Mouse (Mus musculus) kidney, embryonic 16.5 days (tissue): ENCODE results near the gene Fmn2. TPM values are rescaled to one million over a fixed set of nuclear protein-coding genes. Genes with fewer than 3 reads are reported as not detected.

Experiments
- ATAC-seq: fragments of 200-750 bp; cut with Nextera tagmentation; 2 replicates; pipeline ENCODE4 v1.8.0; 2017; ENCODE audit warnings: moderate TSS enrichment; ENCODE audit not compliant: low FRiP score, low TSS enrichment
- H3K27ac ChIP-seq: fragments of 300-500 bp; sonication (generic); 2 replicates; pipeline ENCODE4 v1.5.1; 2014; ENCODE audit warnings: low read length
- H3K27me3 ChIP-seq: fragments of 300-500 bp; sonication (generic); 2 replicates; pipeline ENCODE4 v1.6.1; 2014; ENCODE audit warnings: low read length, control low read depth, mixed read lengths; ENCODE audit not compliant: insufficient read depth
- H3K36me3 ChIP-seq: fragments of 300-500 bp; sonication (generic); 2 replicates; pipeline ENCODE4 v1.6.1; 2014; ENCODE audit warnings: low read length, control low read depth, mixed read lengths; ENCODE audit not compliant: insufficient read depth
- H3K4me1 ChIP-seq: fragments of 300-500 bp; sonication (generic); 2 replicates; pipeline ENCODE4 v1.6.1; 2014; ENCODE audit warnings: low read length, control low read depth, mixed read lengths; ENCODE audit not compliant: insufficient read depth
- H3K4me2 ChIP-seq: fragments of 300-500 bp; sonication (generic); replicated peaks from 2 replicates; pipeline ENCODE4 v1.6.1; 2014; ENCODE audit warnings: low read depth, low read length
- H3K4me3 ChIP-seq: fragments of 300-500 bp; sonication (generic); 2 replicates; pipeline ENCODE4 v1.5.1; 2014; ENCODE audit warnings: mild to moderate bottlenecking, low read length
- H3K9ac ChIP-seq: fragments of 300-500 bp; sonication (generic); replicated peaks from 2 replicates; pipeline ENCODE4 v1.6.1; 2014; ENCODE audit warnings: low read length
- H3K9me3 ChIP-seq: fragments of 300-500 bp; sonication (generic); 2 replicates; pipeline ENCODE4 v1.6.1; 2016; ENCODE audit warnings: low read length, control low read depth
- WGBS: fragments of 180-500 bp; shearing (Covaris S2); extraction: QIAGEN DNeasy Blood & Tissue Kit; methylation state at CpG from one replicate; pipeline ENCODE4 v1.1.7; 2014; 5-methylcytosine and 5-hydroxymethylcytosine counted together
- polyA plus RNA-seq: library from polyadenylated mRNA; unstranded; fragments of >200 nt; fragmentation: Nextera tagmentation; extraction: Ambion mirVana; gene quantifications from 2 replicates; pipeline ENCODE4 v1.2.1, GENCODE M21; 2015

Gene Fmn2
- polyA plus RNA-seq, 1 experiment from 2014 or later: 0.47 TPM

- H3K4me1 ChIP-seq: no peaks in the 10 kb centered on the region
- no peak for ATAC-seq
- no peak overlapping the region for H3K4me3 ChIP-seq
- H3K9me3 ChIP-seq: no peaks in the 10 kb centered on the region
- H3K36me3 ChIP-seq: no peaks in the 10 kb centered on the region
- H3K27me3 ChIP-seq: no peaks in the 10 kb centered on the region
- WGBS: 33% methylated on average over 2 of the region's 2 CpGs
- no peak overlapping the region for H3K27ac ChIP-seq
- no peak overlapping the region for H3K4me2 ChIP-seq
- H3K9ac ChIP-seq: no peak overlapping the region
These were observed 51.8 kb downstream of the Fmn2 start for GRCm38 (mm10) chr1:174553272-174554007.

GRCm38 (mm10) chr1:174555412-174555811 is 53.8 kb downstream of the Fmn2 start:
- ATAC-seq: no peak
- no peak overlapping the region for H3K9ac ChIP-seq
- H3K27ac ChIP-seq: no peak overlapping the region
- H3K27me3 ChIP-seq: no peaks in the 10 kb centered on the region
- no peak overlapping the region for H3K4me2 ChIP-seq
- H3K4me3 ChIP-seq: no peak overlapping the region
- no peaks in the 10 kb centered on the region for H3K36me3 ChIP-seq
- WGBS: 80% methylated on average over 3 of the region's 3 CpGs
- H3K9me3 ChIP-seq: no peaks in the 10 kb centered on the region
- no peaks in the 10 kb centered on the region for H3K4me1 ChIP-seq

GRCm38 (mm10) chr1:174557211-174557610 is 55.6 kb downstream of the Fmn2 start:
- no peak overlapping the region for H3K9ac ChIP-seq
- no peak overlapping the region for H3K4me2 ChIP-seq
- no peaks in the 10 kb centered on the region for H3K36me3 ChIP-seq
- H3K4me1 ChIP-seq: no peaks in the 10 kb centered on the region
- ATAC-seq: no peak
- no peaks in the 10 kb centered on the region for H3K9me3 ChIP-seq
- H3K27me3 ChIP-seq: no peaks in the 10 kb centered on the region
- WGBS: 33% methylated on average over 4 of the region's 4 CpGs
- no peak overlapping the region for H3K4me3 ChIP-seq
- H3K27ac ChIP-seq: no peak overlapping the region

GRCm38 (mm10) chr1:174557841-174558240 is 56.2 kb downstream of the Fmn2 start:
- H3K4me2 ChIP-seq: no peak overlapping the region
- ATAC-seq: no peak
- no peak overlapping the region for H3K9ac ChIP-seq
- 61% methylated on average over 3 of the region's 3 CpGs for WGBS
- no peaks in the 10 kb centered on the region for H3K4me1 ChIP-seq
- no peaks in the 10 kb centered on the region for H3K9me3 ChIP-seq
- H3K27me3 ChIP-seq: no peaks in the 10 kb centered on the region
- no peak overlapping the region for H3K27ac ChIP-seq
- no peaks in the 10 kb centered on the region for H3K36me3 ChIP-seq
- no peak overlapping the region for H3K4me3 ChIP-seq

GRCm38 (mm10) chr1:174558488-174558887 is 56.9 kb downstream of the Fmn2 start:
- Histone ChIP-seq H3K9ac (no peak overlapping the region), H3K27ac (no peak overlapping the region), H3K27me3 (no peaks in the 10 kb centered on the region), H3K4me2 (no peak overlapping the region), H3K36me3 (no peaks in the 10 kb centered on the region), H3K9me3 (no peaks in the 10 kb centered on the region), H3K4me3 (no peak overlapping the region), H3K4me1 (no peaks in the 10 kb centered on the region)
- no peak for ATAC-seq
- 80% methylated on average over 2 of the region's 2 CpGs for WGBS

GRCm38 (mm10) chr1:174564561-174564960 is 62.9 kb downstream of the Fmn2 start:
- Histone ChIP-seq H3K36me3 (no peaks in the 10 kb centered on the region), H3K9ac (no peak overlapping the region), H3K27me3 (no peaks in the 10 kb centered on the region), H3K4me3 (no peak overlapping the region), H3K4me2 (no peak overlapping the region), H3K4me1 (no peaks in the 10 kb centered on the region), H3K9me3 (no peaks in the 10 kb centered on the region), H3K27ac (no peak overlapping the region)
- 85% methylated on average over 6 of the region's 6 CpGs for WGBS
- ATAC-seq: no peak

GRCm38 (mm10) chr1:174568609-174569008 is 67.0 kb downstream of the Fmn2 start:
- H3K4me1 ChIP-seq: no peaks in the 10 kb centered on the region
- H3K4me2 ChIP-seq: no peak overlapping the region
- no peak overlapping the region for H3K9ac ChIP-seq
- H3K4me3 ChIP-seq: no peak overlapping the region
- H3K9me3 ChIP-seq: no peaks in the 10 kb centered on the region
- no peak for ATAC-seq
- 92% methylated on average over 3 of the region's 3 CpGs for WGBS
- H3K36me3 ChIP-seq: no peaks in the 10 kb centered on the region
- no peak overlapping the region for H3K27ac ChIP-seq
- no peaks in the 10 kb centered on the region for H3K27me3 ChIP-seq

GRCm38 (mm10) chr1:174592420-174592980 is 90.9 kb downstream of the Fmn2 start:
- WGBS: 64% methylated on average over 5 of the region's 5 CpGs
- no peaks in the 10 kb centered on the region for H3K4me1 ChIP-seq
- no peak for ATAC-seq
- H3K9me3 ChIP-seq: no peaks in the 10 kb centered on the region
- H3K36me3 ChIP-seq: no peaks in the 10 kb centered on the region
- H3K27ac ChIP-seq: no peak overlapping the region
- H3K4me3 ChIP-seq: no peak overlapping the region
- H3K9ac ChIP-seq: no peak overlapping the region
- no peak overlapping the region for H3K4me2 ChIP-seq
- H3K27me3 ChIP-seq: no peaks in the 10 kb centered on the region

GRCm38 (mm10) chr1:174594989-174595388 is 93.4 kb downstream of the Fmn2 start:
- Histone ChIP-seq H3K36me3 (no peaks in the 10 kb centered on the region), H3K27ac (no peak overlapping the region), H3K4me3 (no peak overlapping the region), H3K9me3 (no peaks in the 10 kb centered on the region), H3K4me1 (no peaks in the 10 kb centered on the region), H3K9ac (no peak overlapping the region), H3K4me2 (no peak overlapping the region), H3K27me3 (no peaks in the 10 kb centered on the region)
- ATAC-seq: no peak
- WGBS: 6% methylated on average over 4 of the region's 4 CpGs

GRCm38 (mm10) chr1:174597495-174597894 is 95.9 kb downstream of the Fmn2 start:
- WGBS: 78% methylated on average over 3 of the region's 3 CpGs
- Histone ChIP-seq H3K4me2 (no peak overlapping the region), H3K36me3 (no peaks in the 10 kb centered on the region), H3K4me3 (no peak overlapping the region), H3K27me3 (no peaks in the 10 kb centered on the region), H3K9me3 (no peaks in the 10 kb centered on the region), H3K9ac (no peak overlapping the region), H3K27ac (no peak overlapping the region), H3K4me1 (no peaks in the 10 kb centered on the region)
- no peak for ATAC-seq
